Mouse (Mus musculus) heart, postnatal 0 days (tissue): ENCODE data around the gene Smox. TPM values are rescaled to one million over a fixed set of nuclear protein-coding genes. Genes with fewer than 3 reads are reported as not detected.

Experiments used
- ATAC-seq: fragments of 200-750 bp; cut with Nextera tagmentation; 2 replicates; pipeline ENCODE4 v1.8.0; 2017; ENCODE audit warnings: low read depth, moderate number of reproducible peaks, moderate library complexity; ENCODE audit not compliant: insufficient read depth
- DNase-seq: peaks from one replicate; pipeline ENCODE4 v3.0.0-alpha.2; 2016; ENCODE audit warnings: low spot score
- H3K27ac ChIP-seq: fragments of 300-500 bp; sonication (generic); 2 replicates; pipeline ENCODE4 v1.5.1; 2014; ENCODE audit warnings: low read depth, mild to moderate bottlenecking
- H3K27me3 ChIP-seq: fragments of 300-500 bp; sonication (generic); 2 replicates; pipeline ENCODE4 v1.6.1; 2014; ENCODE audit warnings: low read length, mixed read lengths; ENCODE audit not compliant: control insufficient read depth, insufficient read depth
- H3K36me3 ChIP-seq: fragments of 300-500 bp; sonication (generic); replicated peaks from 2 replicates; pipeline ENCODE4 v1.6.1; 2014; ENCODE audit warnings: low read length, mixed read lengths; ENCODE audit not compliant: control insufficient read depth, insufficient read depth
- H3K4me1 ChIP-seq: fragments of 300-500 bp; sonication (generic); 2 replicates; pipeline ENCODE4 v1.6.1; 2014; ENCODE audit warnings: antibody characterized with exemption; ENCODE audit not compliant: control insufficient read depth, insufficient read depth
- H3K4me2 ChIP-seq: fragments of 300-500 bp; sonication (generic); 2 replicates; pipeline ENCODE4 v1.6.1; 2014; ENCODE audit warnings: low read depth, mild to moderate bottlenecking, low read length, moderate library complexity
- H3K4me3 ChIP-seq: fragments of 300-500 bp; sonication (generic); 2 replicates; pipeline ENCODE4 v1.5.1; 2014; ENCODE audit warnings: low read depth, low read length
- H3K9ac ChIP-seq: fragments of 300-500 bp; sonication (generic); replicated peaks from 2 replicates; pipeline ENCODE4 v1.6.1; 2014; ENCODE audit warnings: low read depth, low read length, mixed read lengths
- H3K9me3 ChIP-seq: fragments of 300-500 bp; sonication (generic); replicated peaks from 2 replicates; pipeline ENCODE4 v1.6.1; 2016; ENCODE audit warnings: low read length; ENCODE audit not compliant: control insufficient read depth
- CTCF ChIP-seq: IDR thresholded peaks from 2 replicates; pipeline ENCODE4 v1.5.1; 2016; ENCODE audit warnings: antibody characterized with exemption, control low read depth, low read depth
- EP300 ChIP-seq: IDR thresholded peaks from 2 replicates; pipeline ENCODE4 v1.6.1; 2016; ENCODE audit warnings: antibody characterized with exemption, low read depth
- WGBS: fragments of 180-500 bp; shearing (Covaris S2); extraction: QIAGEN DNeasy Blood & Tissue Kit; methylation state at CpG from one replicate; pipeline ENCODE4 v1.1.7; 2014; 5-methylcytosine and 5-hydroxymethylcytosine counted together
- polyA plus RNA-seq: library from polyadenylated mRNA; unstranded; fragments of >200 nt; fragmentation: Nextera tagmentation; extraction: Ambion mirVana; gene quantifications from 2 replicates; pipeline ENCODE4 v1.2.1, GENCODE M21; 2015
- total RNA-seq: library from RNA; depleted of rRNA; stranded (reverse); fragments of >200 nt; gene quantifications from 2 replicates; pipeline ENCODE4 v1.2.3, GENCODE M21; 2014; ENCODE audit warnings: low replicate concordance

The Smox gene
- total and polyA plus RNA-seq, 2 experiments from 2014 or later = 31.4 to 32.7 TPM

GRCm38 (mm10) chr2:131491707-131492595, 655 bp downstream of the Smox start:
- H3K4me3 ChIP-seq = peak overlapping the region; percentile 95
- peak; percentile 93 for ATAC-seq

GRCm38 (mm10) chr2:131492596-131493139, 1.4 kb downstream of the Smox start:
- peak overlapping the region; percentile 85 for H3K9ac ChIP-seq
- ATAC-seq (no peak), DNase-seq (no peak)
- peaks cover 31% of the 10 kb centered on the region for H3K4me1 ChIP-seq
- H3K27ac ChIP-seq = peak overlapping the region; percentile 78
- H3K9me3 ChIP-seq = no peaks in the 10 kb centered on the region
- no peaks in the 10 kb centered on the region for H3K27me3 ChIP-seq
- H3K4me2 ChIP-seq = peak overlapping the region; percentile 100
- H3K36me3 ChIP-seq = no peaks in the 10 kb centered on the region
- H3K4me3 ChIP-seq = peak overlapping the region; percentile 95
- 36% methylated on average over 10 of the region's 10 CpGs for WGBS
- TF ChIP-seq CTCF (no peak), EP300 (no peak)

More at GRCm38 (mm10) chr2:131491707-131492595, 655 bp downstream of the Smox start:
- under 1% methylated on average over 77 of the region's 102 CpGs for WGBS
- Histone ChIP-seq H3K9me3 (no peaks in the 10 kb centered on the region), H3K27ac (peak overlapping the region; percentile 78), H3K4me1 (peaks cover 31% of the 10 kb centered on the region), H3K27me3 (no peaks in the 10 kb centered on the region), H3K36me3 (no peaks in the 10 kb centered on the region), H3K4me2 (peak overlapping the region; percentile 100), H3K9ac (peak overlapping the region; percentile 85)
- TF ChIP-seq EP300 = no peak
- no peak for TF ChIP-seq CTCF
- DNase-seq = peak; percentile 56

- Histone ChIP-seq H3K4me3 (peak overlapping the region; percentile 95; the same call in 1 of the 2 replicates), H3K27ac (no peak overlapping the region), H3K4me2 (peak overlapping the region; percentile 100), H3K9me3 (no peaks in the 10 kb centered on the region), H3K27me3 (no peaks in the 10 kb centered on the region), H3K4me1 (peaks cover 31% of the 10 kb centered on the region), H3K9ac (no peak overlapping the region), H3K36me3 (no peaks in the 10 kb centered on the region)
- TF ChIP-seq EP300 = no peak
- TF ChIP-seq CTCF = no peak
- DNase-seq (no peak), ATAC-seq (no peak)
- WGBS = 64% methylated on average over 5 of the region's 5 CpGs
Measured at GRCm38 (mm10) chr2:131493446-131493845, 2.1 kb downstream of the Smox start.

GRCm38 (mm10) chr2:131495256-131495655, 4.0 kb downstream of the Smox start:
- Histone ChIP-seq H3K9me3 (no peaks in the 10 kb centered on the region), H3K4me3 (no peak overlapping the region), H3K9ac (no peak overlapping the region), H3K36me3 (no peaks in the 10 kb centered on the region), H3K27ac (no peak overlapping the region), H3K4me2 (no peak overlapping the region), H3K4me1 (peaks cover 31% of the 10 kb centered on the region), H3K27me3 (no peaks in the 10 kb centered on the region)
- no peak for ATAC-seq
- TF ChIP-seq CTCF (no peak), EP300 (no peak)
- no peak for DNase-seq
- 70% methylated on average over 3 of the region's 3 CpGs for WGBS

- H3K27ac ChIP-seq = no peak overlapping the region
- WGBS = 79% methylated on average over 5 of the region's 5 CpGs
- peaks cover 31% of the 10 kb centered on the region for H3K4me1 ChIP-seq
- no peak overlapping the region for H3K4me2 ChIP-seq
- TF ChIP-seq CTCF = no peak
- TF ChIP-seq EP300 = no peak
- no peaks in the 10 kb centered on the region for H3K27me3 ChIP-seq
- H3K4me3 ChIP-seq = no peak overlapping the region
- DNase-seq (no peak), ATAC-seq (no peak)
- no peak overlapping the region for H3K9ac ChIP-seq
- no peaks in the 10 kb centered on the region for H3K9me3 ChIP-seq
- no peaks in the 10 kb centered on the region for H3K36me3 ChIP-seq
Measured at GRCm38 (mm10) chr2:131496125-131496820, 5.0 kb downstream of the Smox start.
